Mouse (Mus musculus) kidney, adult 2 months (tissue): ENCODE data around the gene Rgma. TPM values are rescaled to one million over a fixed set of nuclear protein-coding genes. Genes with fewer than 3 reads are reported as not detected.

Experiments used
- DNase-seq: peaks from one replicate; pipeline ENCODE4 v3.0.0; 2021
- H3K27ac ChIP-seq: fragments of 200-500 bp; 2 replicates; pipeline ENCODE4 v1.5.1; 2012; ENCODE audit warnings: low read depth, low read length, control low read depth, inconsistent platforms; ENCODE audit not compliant: insufficient read depth
- H3K27me3 ChIP-seq: fragments of 200-500 bp; replicated peaks from 2 replicates; pipeline ENCODE4 v1.6.1; 2012; ENCODE audit warnings: mild to moderate bottlenecking, moderate library complexity, low read length, inconsistent platforms; ENCODE audit not compliant: control insufficient read depth, insufficient read depth
- H3K36me3 ChIP-seq: fragments of 200-500 bp; 2 replicates; pipeline ENCODE4 v1.6.1; 2012; ENCODE audit warnings: mild to moderate bottlenecking, moderate library complexity, low read length, inconsistent platforms; ENCODE audit not compliant: control insufficient read depth, insufficient read depth
- H3K4me1 ChIP-seq: fragments of 200-500 bp; 2 replicates; pipeline ENCODE4 v1.6.1; 2011; ENCODE audit warnings: low read length; ENCODE audit not compliant: control insufficient read depth, insufficient read depth
- H3K4me3 ChIP-seq: fragments of 200-500 bp; 2 replicates; pipeline ENCODE4 v1.5.1; 2011; ENCODE audit warnings: mild to moderate bottlenecking, low read depth, low read length, control low read depth; ENCODE audit not compliant: insufficient read depth
- CTCF ChIP-seq: fragments of 200-500 bp; conservative IDR thresholded peaks from 2 replicates; pipeline ENCODE4 v1.5.1; 2011; ENCODE audit warnings: low read depth, mild to moderate bottlenecking, control low read depth, low read length, moderate library complexity, mixed read lengths; ENCODE audit not compliant: insufficient read depth, insufficient read length
- POLR2A ChIP-seq: fragments of 200-500 bp; IDR thresholded peaks from one replicate; pipeline ENCODE4 v1.6.1; 2011; ENCODE audit warnings: low read depth, low read length, control low read depth
- WGBS: fragments of 180-500 bp; shearing (Covaris S2); methylation state at CpG from one replicate; pipeline ENCODE4 v1.1.7; 2018; 5-methylcytosine and 5-hydroxymethylcytosine counted together
- polyA plus RNA-seq: library from polyadenylated mRNA; depleted of rRNA; stranded (reverse); fragments of >200 nt; gene quantifications from 2 replicates; pipeline ENCODE4 v1.2.3, GENCODE M21; 2012

The Rgma gene
- polyA plus RNA-seq, 1 experiment = 7.2 TPM

- no peak overlapping the region for H3K27ac ChIP-seq
- H3K27me3 ChIP-seq = no peaks in the 10 kb centered on the region
- TF ChIP-seq CTCF = no peak
- no peak for TF ChIP-seq POLR2A
- H3K4me3 ChIP-seq = no peak overlapping the region
- no peaks in the 10 kb centered on the region for H3K36me3 ChIP-seq
- no peaks in the 10 kb centered on the region for H3K4me1 ChIP-seq
- peak; percentile 47 for DNase-seq
- WGBS = 41% methylated on average over 3 of the region's 3 CpGs
These were observed 49.4 kb downstream of the Rgma start for GRCm38 (mm10) chr7:73424705-73425104.

- 95% methylated on average over 7 of the region's 7 CpGs for WGBS
These were observed 50.1 kb downstream of the Rgma start for GRCm38 (mm10) chr7:73425451-73425850.

GRCm38 (mm10) chr7:73426235-73426634 lies 50.9 kb downstream of the Rgma start:
- H3K27ac ChIP-seq = no peak overlapping the region
- H3K27me3 ChIP-seq = no peaks in the 10 kb centered on the region
- H3K4me1 ChIP-seq = no peaks in the 10 kb centered on the region
- TF ChIP-seq CTCF (no peak), POLR2A (no peak)
- H3K4me3 ChIP-seq = no peak overlapping the region
- peaks cover 2% of the 10 kb centered on the region; the same call in 1 of the 2 replicates for H3K36me3 ChIP-seq
- 71% methylated on average over 3 of the region's 3 CpGs for WGBS
- no peak for DNase-seq

More at GRCm38 (mm10) chr7:73425451-73425850, 50.1 kb downstream of the Rgma start:
- DNase-seq = no peak
- H3K36me3 ChIP-seq = peaks cover 2% of the 10 kb centered on the region; the same call in 1 of the 2 replicates
- H3K27me3 ChIP-seq = no peaks in the 10 kb centered on the region
- TF ChIP-seq CTCF = no peak
- no peak for TF ChIP-seq POLR2A
- H3K27ac ChIP-seq = no peak overlapping the region
- no peak overlapping the region for H3K4me3 ChIP-seq
- H3K4me1 ChIP-seq = no peaks in the 10 kb centered on the region

GRCm38 (mm10) chr7:73426752-73427386 lies 51.6 kb downstream of the Rgma start:
- DNase-seq = no peak
- TF ChIP-seq CTCF (no peak), POLR2A (no peak)
- no peaks in the 10 kb centered on the region for H3K4me1 ChIP-seq
- H3K36me3 ChIP-seq = peaks cover 2% of the 10 kb centered on the region; the same call in 1 of the 2 replicates
- no peaks in the 10 kb centered on the region for H3K27me3 ChIP-seq
- WGBS = 79% methylated on average over 8 of the region's 8 CpGs
- no peak overlapping the region for H3K27ac ChIP-seq
- no peak overlapping the region for H3K4me3 ChIP-seq

- WGBS = 91% methylated on average over 6 of the region's 6 CpGs
- Histone ChIP-seq H3K4me1 (no peaks in the 10 kb centered on the region), H3K4me3 (no peak overlapping the region), H3K36me3 (peaks cover 2% of the 10 kb centered on the region; the same call in 1 of the 2 replicates), H3K27ac (no peak overlapping the region), H3K27me3 (no peaks in the 10 kb centered on the region)
- no peak for DNase-seq
- TF ChIP-seq POLR2A = no peak
These were observed 52.5 kb downstream of the Rgma start for GRCm38 (mm10) chr7:73427794-73428193.

DNA sequence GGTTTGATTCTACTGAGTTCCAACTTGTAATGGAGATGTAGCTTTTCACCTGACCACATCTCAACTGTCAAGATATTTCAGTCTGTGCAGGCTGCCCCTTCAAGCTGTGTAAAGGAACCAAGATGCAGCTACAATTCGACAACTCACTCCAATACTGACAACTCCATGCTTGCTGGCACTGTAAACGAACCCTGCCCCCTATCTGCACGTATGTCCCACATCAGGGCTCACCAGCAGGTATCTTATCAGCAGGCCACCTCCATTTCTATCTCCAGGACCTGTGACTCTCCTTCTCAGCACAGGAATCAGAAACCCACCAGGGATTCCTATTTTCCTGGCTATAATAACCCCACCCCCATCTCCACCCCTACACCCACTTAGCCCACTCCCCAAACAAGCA lies 53.2 kb downstream of the Rgma start:
- Histone ChIP-seq H3K4me3 (no peak overlapping the region), H3K4me1 (no peaks in the 10 kb centered on the region), H3K27ac (no peak overlapping the region), H3K36me3 (peaks cover 3% of the 10 kb centered on the region), H3K27me3 (no peaks in the 10 kb centered on the region)
- no peak for TF ChIP-seq CTCF
- no peak for TF ChIP-seq POLR2A
- DNase-seq = no peak
- WGBS = 88% methylated on average over 3 of the region's 3 CpGs

GRCm38 (mm10) chr7:73433637-73434335 lies 58.5 kb downstream of the Rgma start:
- no peaks in the 10 kb centered on the region for H3K27me3 ChIP-seq
- 57% methylated on average over 6 of the region's 6 CpGs for WGBS
- TF ChIP-seq POLR2A (no peak), CTCF (no peak)
- H3K4me1 ChIP-seq = no peaks in the 10 kb centered on the region
- no peak for DNase-seq
- no peak overlapping the region for H3K4me3 ChIP-seq
- no peak overlapping the region for H3K27ac ChIP-seq
- H3K36me3 ChIP-seq = peaks cover 7% of the 10 kb centered on the region
